Mouse (Mus musculus) midbrain, embryonic 16.5 days (tissue): ENCODE data around the gene Chrna9. TPM values are rescaled to one million over a fixed set of nuclear protein-coding genes. Genes with fewer than 3 reads are reported as not detected.
"Not testable (repeated sequence)": the region's sequence is repeated elsewhere in the genome, so short reads cannot be mapped to it uniquely, and the experiment has no call there.

Experiments
- ATAC-seq: fragments of 200-750 bp; cut with Nextera tagmentation; 2 replicates; pipeline ENCODE4 v1.8.0; 2017; ENCODE audit warnings: moderate TSS enrichment
- H3K27ac ChIP-seq: fragments of 300-500 bp; sonication (generic); 2 replicates; pipeline ENCODE4 v1.5.1; 2014; ENCODE audit warnings: mild to moderate bottlenecking, low read length, mixed read lengths
- H3K27me3 ChIP-seq: fragments of 300-500 bp; sonication (generic); 2 replicates; pipeline ENCODE4 v1.6.1; 2014; ENCODE audit warnings: low read depth, low read length, mixed read lengths; ENCODE audit not compliant: control insufficient read depth, insufficient read depth
- H3K36me3 ChIP-seq: fragments of 300-500 bp; sonication (generic); 2 replicates; pipeline ENCODE4 v1.6.1; 2014; ENCODE audit warnings: mild to moderate bottlenecking, low read length, moderate library complexity, mixed read lengths; ENCODE audit not compliant: control insufficient read depth, insufficient read depth
- H3K4me1 ChIP-seq: fragments of 300-500 bp; sonication (generic); 2 replicates; pipeline ENCODE4 v1.6.1; 2014; ENCODE audit warnings: mild to moderate bottlenecking, low read length, mixed read lengths; ENCODE audit not compliant: control insufficient read depth, insufficient read depth
- H3K4me2 ChIP-seq: fragments of 300-500 bp; sonication (generic); 2 replicates; pipeline ENCODE4 v1.6.1; 2014; ENCODE audit warnings: mild to moderate bottlenecking, low read length, mixed read lengths
- H3K4me3 ChIP-seq: fragments of 300-500 bp; sonication (generic); 2 replicates; pipeline ENCODE4 v1.5.1; 2014; ENCODE audit warnings: low read depth, mild to moderate bottlenecking, low read length, moderate library complexity, mixed read lengths
- H3K9ac ChIP-seq: fragments of 300-500 bp; sonication (generic); 2 replicates; pipeline ENCODE4 v1.6.1; 2014; ENCODE audit warnings: low read depth, low read length, mixed read lengths
- H3K9me3 ChIP-seq: fragments of 300-500 bp; sonication (generic); replicated peaks from 2 replicates; pipeline ENCODE4 v1.6.1; 2014; ENCODE audit warnings: mild to moderate bottlenecking, low read length, mixed read lengths; ENCODE audit not compliant: control insufficient read depth, poor library complexity, severe bottlenecking
- WGBS: fragments of 180-500 bp; shearing (Covaris S2); extraction: QIAGEN DNeasy Blood & Tissue Kit; methylation state at CpG from one replicate; pipeline ENCODE4 v1.1.7; 2014; 5-methylcytosine and 5-hydroxymethylcytosine counted together
- polyA plus RNA-seq: library from polyadenylated mRNA; unstranded; fragments of >200 nt; fragmentation: Nextera tagmentation; extraction: Ambion mirVana; gene quantifications from 2 replicates; pipeline ENCODE4 v1.2.1, GENCODE M21; 2015

Chrna9 gene
- polyA plus RNA-seq, 1 experiment from 2014 or later, result not detected

DNA sequence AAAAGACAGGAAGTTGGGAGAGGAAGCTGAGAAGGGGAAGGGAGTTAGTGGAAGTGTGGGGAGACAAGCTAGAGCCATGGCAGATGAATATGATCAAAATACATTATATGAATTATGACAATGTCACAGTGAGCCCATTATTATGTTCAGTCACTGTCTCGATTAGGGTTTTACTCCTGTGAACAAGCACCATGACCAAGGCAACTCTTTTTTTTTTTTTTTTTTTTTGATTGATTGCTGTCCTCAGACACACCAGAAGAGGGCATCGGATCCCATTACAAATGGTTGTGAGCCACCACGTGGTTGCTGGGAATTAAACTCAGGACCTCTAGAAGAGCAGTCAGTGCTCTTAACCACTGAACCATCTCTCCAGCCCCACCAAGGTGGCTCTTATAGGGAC is 52.3 kb downstream of the Chrna9 start:
- not testable (repeated sequence) for H3K27me3 ChIP-seq, H3K36me3 ChIP-seq, H3K4me2 ChIP-seq, H3K4me1 ChIP-seq, H3K9me3 ChIP-seq, ATAC-seq, H3K27ac ChIP-seq, H3K4me3 ChIP-seq, H3K9ac ChIP-seq
- WGBS, result 69% methylated on average over 3 of the region's 3 CpGs

DNA sequence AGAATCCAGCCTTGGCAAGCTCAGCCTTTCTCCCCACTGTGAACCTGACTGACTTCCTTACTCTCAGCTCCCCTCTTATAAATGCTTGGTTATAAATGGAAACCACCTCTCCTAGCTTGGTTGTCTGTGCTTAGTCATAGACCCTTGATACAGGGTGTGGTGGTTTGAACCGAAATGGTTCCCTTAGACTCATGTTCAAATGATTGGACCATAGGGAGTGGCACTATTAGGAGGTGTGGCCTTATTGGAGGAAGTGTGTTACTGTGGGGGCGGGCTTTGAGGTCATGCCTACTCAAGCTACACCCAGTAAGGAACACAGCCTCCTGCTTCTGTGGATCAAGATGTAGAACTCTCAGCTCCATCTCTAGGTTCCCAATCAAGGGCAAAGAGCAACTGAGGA is 56.5 kb downstream of the Chrna9 start:
- WGBS, result 86% methylated on average over 2 of the region's 2 CpGs
- no peaks in the 10 kb centered on the region for H3K36me3 ChIP-seq
- no peaks in the 10 kb centered on the region for H3K27me3 ChIP-seq
- no peak for ATAC-seq
- H3K4me2 ChIP-seq, result no peak overlapping the region
- H3K4me1 ChIP-seq, result no peaks in the 10 kb centered on the region
- H3K27ac ChIP-seq, result no peak overlapping the region
- no peak overlapping the region for H3K4me3 ChIP-seq
- H3K9me3 ChIP-seq, result no peaks in the 10 kb centered on the region
- H3K9ac ChIP-seq, result no peak overlapping the region

DNA sequence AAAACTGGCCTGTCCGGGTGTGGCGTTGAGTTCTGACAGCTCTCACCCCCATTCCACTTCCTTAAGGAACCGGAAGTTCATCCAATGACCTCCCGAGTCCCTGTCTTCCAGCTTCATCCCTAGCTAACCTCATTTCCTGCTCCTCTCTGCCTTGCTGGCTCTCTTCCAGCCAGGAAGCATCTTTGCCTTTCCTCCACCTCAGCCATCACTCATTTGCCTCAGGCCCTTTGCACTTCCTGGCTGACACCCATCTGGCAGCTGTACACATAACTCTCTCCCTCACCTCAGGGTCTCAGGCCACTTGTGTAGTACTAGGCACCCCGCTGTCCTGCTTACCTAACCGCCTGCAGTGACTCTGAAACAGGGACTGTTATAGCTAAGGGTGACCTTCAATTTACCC is 59.9 kb downstream of the Chrna9 start:
- no peak overlapping the region for H3K9ac ChIP-seq
- H3K36me3 ChIP-seq, result no peaks in the 10 kb centered on the region
- H3K27ac ChIP-seq, result no peak overlapping the region
- 90% methylated on average over 6 of the region's 6 CpGs for WGBS
- no peaks in the 10 kb centered on the region for H3K27me3 ChIP-seq
- H3K9me3 ChIP-seq, result no peaks in the 10 kb centered on the region
- ATAC-seq, result no peak
- H3K4me3 ChIP-seq, result no peak overlapping the region
- H3K4me1 ChIP-seq, result no peaks in the 10 kb centered on the region
- no peak overlapping the region for H3K4me2 ChIP-seq

DNA sequence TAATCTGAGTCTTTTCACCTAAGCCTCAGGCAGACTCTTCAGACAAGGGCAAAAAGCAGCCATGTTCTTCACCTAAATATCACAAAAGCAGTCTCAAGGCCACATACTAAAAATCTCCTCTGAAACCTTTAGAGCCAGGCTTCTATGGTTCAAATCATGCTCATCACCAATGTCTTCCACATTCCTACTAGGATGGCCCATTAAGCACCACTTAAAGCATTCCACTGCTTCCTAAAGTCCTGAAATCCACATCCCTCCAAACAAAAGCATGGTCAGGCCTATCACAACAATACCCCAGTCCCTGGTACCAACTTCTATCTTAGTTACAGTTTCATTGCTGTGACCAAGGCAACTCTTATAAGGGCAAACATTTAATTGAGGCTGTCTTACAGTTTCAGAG is 63.1 kb downstream of the Chrna9 start:
- no peaks in the 10 kb centered on the region for H3K36me3 ChIP-seq
- no peak overlapping the region for H3K27ac ChIP-seq
- H3K4me3 ChIP-seq, result no peak overlapping the region
- H3K9ac ChIP-seq, result no peak overlapping the region
- H3K4me2 ChIP-seq, result no peak overlapping the region
- no peaks in the 10 kb centered on the region for H3K9me3 ChIP-seq
- no peaks in the 10 kb centered on the region for H3K27me3 ChIP-seq
- H3K4me1 ChIP-seq, result no peaks in the 10 kb centered on the region
- ATAC-seq, result no peak

DNA sequence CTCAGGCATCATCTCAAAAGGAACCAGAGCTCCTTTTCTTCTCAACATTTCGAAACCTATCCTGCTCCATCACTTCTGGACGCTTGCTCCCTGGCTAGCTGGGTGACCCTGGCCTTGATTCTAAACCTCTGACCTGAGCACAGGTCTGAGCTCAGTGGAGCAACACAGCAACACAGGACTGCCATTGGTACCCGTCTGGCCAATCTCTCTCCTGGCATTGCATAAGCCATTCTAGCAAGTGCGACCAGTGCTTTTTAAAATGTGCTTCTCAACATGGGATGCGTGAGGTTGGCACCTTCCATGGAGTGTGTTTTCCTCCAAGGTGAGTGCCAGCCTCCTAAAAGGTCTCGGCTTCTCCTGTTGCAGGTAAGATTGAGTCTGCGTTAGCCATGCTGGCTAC is 64.4 kb downstream of the Chrna9 start:
- H3K36me3 ChIP-seq, result no peaks in the 10 kb centered on the region
- no peaks in the 10 kb centered on the region for H3K9me3 ChIP-seq
- H3K4me1 ChIP-seq, result no peaks in the 10 kb centered on the region
- H3K4me3 ChIP-seq, result no peak overlapping the region
- WGBS, result 92% methylated on average over 7 of the region's 7 CpGs
- no peaks in the 10 kb centered on the region for H3K27me3 ChIP-seq
- no peak overlapping the region for H3K9ac ChIP-seq
- no peak for ATAC-seq
- H3K4me2 ChIP-seq, result no peak overlapping the region
- no peak overlapping the region for H3K27ac ChIP-seq

DNA sequence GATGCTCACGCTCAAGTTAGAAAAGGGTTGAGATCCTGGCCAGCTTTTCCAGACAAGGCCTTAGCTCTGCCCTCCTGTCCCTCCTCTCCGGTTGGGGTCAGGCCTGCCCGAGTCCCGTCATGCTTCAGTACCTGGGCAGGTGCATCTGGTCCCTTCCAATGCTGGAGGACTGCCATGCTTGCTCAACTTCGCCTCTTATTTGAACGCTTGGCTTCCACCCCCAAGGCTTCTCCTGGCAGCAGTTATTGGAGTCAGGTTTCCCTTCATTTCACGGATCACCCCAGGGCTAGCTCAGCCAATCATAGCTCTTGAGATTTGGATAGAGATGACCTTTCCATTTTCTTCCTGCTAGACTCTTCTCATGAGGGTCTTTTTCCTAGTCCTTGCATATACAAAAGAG is 65.4 kb downstream of the Chrna9 start:
- Histone ChIP-seq H3K4me1 (no peaks in the 10 kb centered on the region), H3K36me3 (no peaks in the 10 kb centered on the region)
- WGBS, result 69% methylated on average over 7 of the region's 7 CpGs

DNA sequence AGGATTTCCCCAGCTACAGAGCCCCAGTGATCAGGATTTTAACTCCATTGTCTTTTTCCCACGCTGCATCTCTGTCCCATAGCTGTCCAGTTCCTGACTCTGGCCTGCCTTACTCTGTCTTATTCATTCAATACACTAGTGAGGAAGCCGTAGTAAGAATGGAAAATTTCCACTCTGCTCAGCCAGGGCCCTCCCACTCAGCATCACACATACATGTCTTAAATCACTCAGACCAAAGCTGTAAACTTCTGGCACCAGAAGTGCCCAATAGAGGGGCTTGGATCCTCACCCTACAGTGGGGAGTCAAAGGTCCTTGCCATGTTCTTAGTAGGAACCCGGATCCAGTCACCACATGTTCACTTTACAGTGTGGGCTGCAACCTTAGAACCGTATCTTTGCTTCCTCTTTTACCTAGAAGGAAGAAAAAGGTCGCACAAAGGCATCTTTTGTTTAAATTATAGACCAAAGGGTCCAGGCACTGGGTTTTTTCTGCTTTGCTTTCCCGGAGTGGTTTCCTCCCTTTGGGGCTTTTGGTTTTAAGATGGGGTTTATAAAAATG is 65.9 kb downstream of the Chrna9 start:
- H3K36me3 ChIP-seq, result no peaks in the 10 kb centered on the region
- H3K27me3 ChIP-seq, result no peaks in the 10 kb centered on the region
- no peak overlapping the region for H3K4me3 ChIP-seq
- H3K9me3 ChIP-seq, result no peaks in the 10 kb centered on the region
- 72% methylated on average over 6 of the region's 6 CpGs for WGBS
- no peak overlapping the region for H3K27ac ChIP-seq
- no peak overlapping the region for H3K4me2 ChIP-seq
- H3K4me1 ChIP-seq, result no peaks in the 10 kb centered on the region
- ATAC-seq, result no peak
- no peak overlapping the region for H3K9ac ChIP-seq

More for the DNA sequence above, 65.4 kb downstream of the Chrna9 start:
- Histone ChIP-seq H3K9me3 (no peaks in the 10 kb centered on the region), H3K27me3 (no peaks in the 10 kb centered on the region), H3K4me2 (no peak overlapping the region), H3K4me3 (no peak overlapping the region), H3K9ac (no peak overlapping the region), H3K27ac (no peak overlapping the region)
- ATAC-seq, result no peak

DNA sequence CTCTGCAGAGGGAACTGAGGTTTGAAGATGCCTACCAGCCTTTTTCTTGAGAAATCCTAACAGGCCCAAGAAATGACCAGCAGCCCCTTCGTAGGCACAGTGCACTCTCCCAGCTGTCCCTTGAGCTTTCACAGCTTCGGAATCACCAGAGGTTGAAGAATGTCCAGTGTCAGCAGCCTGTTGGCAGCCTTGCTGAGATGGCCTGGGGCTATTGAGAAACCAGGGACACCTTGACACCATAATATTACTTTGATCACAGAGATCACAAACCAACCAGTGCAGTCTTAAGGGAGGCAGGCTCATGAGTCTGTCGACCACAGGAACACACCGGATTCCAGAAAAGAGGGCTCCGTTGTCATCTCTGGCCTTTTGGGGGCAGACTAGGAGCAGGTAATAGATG is 66.5 kb downstream of the Chrna9 start:
- Histone ChIP-seq H3K27me3 (no peaks in the 10 kb centered on the region), H3K9me3 (no peaks in the 10 kb centered on the region), H3K4me1 (no peaks in the 10 kb centered on the region), H3K9ac (no peak overlapping the region), H3K36me3 (no peaks in the 10 kb centered on the region), H3K27ac (no peak overlapping the region), H3K4me2 (no peak overlapping the region), H3K4me3 (no peak overlapping the region)
- WGBS, result 76% methylated on average over 5 of the region's 5 CpGs
- no peak for ATAC-seq

DNA sequence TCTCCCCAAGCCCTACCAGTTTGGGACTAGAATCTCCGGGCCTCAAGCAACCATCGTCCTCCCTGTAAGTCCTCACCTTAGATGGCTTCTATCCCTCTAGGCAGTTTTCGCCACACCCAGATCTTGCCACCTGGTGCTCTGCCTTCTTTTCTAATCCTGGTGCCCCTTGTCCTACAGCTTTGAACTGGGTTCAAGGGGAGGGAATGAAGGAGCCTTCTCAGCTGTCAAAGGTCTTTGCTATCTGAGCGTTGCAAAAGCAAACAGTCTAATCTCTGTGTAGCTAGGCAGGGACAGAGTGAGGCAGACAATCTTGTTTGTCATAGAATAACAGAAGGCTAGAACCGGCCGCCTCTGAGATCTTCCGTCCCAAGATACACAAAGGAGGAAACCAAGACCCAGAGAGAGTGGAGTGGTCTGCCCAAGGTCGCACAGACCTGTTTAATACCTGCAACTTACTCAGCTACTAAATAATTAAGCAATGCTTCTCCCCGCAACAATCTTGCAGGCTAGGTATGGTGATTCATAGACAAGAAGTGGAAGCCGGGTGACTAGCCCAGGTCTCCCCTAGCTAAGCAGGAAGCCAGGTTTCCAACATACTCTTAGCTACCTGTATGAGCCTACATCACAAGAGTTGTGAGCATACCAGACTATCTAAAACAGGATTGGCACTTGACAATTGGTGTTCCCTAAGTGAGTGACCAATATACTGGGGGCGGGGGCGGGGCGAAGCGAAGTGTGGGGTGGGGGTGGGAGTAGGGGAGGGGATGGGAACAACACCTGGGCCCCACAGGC is 69.6 kb downstream of the Chrna9 start, which contains the start of gene 9130230L23Rik:
9130230L23Rik (minus strand) TSS at position 152 of the 792 bp plus-strand sequence.
- no peak within 1 kb of the TSS for H3K4me3 ChIP-seq
- no peaks in the 10 kb centered on the region for H3K9me3 ChIP-seq
- H3K27me3 ChIP-seq, result no peaks in the 10 kb centered on the region
- no peak within 1 kb of the TSS for H3K4me2 ChIP-seq
- no peak within 1 kb of the TSS for H3K9ac ChIP-seq
- H3K4me1 ChIP-seq, result no peaks in the 10 kb centered on the region
- WGBS, result 64% methylated on average over 14 of the region's 14 CpGs
- no peak within 1 kb of the TSS for H3K27ac ChIP-seq
- ATAC-seq, result no peak
- no peaks in the 10 kb centered on the region for H3K36me3 ChIP-seq
